Comparison of ENCODE assay signal across 9 mouse cellular contexts in the genomic region with DNA sequence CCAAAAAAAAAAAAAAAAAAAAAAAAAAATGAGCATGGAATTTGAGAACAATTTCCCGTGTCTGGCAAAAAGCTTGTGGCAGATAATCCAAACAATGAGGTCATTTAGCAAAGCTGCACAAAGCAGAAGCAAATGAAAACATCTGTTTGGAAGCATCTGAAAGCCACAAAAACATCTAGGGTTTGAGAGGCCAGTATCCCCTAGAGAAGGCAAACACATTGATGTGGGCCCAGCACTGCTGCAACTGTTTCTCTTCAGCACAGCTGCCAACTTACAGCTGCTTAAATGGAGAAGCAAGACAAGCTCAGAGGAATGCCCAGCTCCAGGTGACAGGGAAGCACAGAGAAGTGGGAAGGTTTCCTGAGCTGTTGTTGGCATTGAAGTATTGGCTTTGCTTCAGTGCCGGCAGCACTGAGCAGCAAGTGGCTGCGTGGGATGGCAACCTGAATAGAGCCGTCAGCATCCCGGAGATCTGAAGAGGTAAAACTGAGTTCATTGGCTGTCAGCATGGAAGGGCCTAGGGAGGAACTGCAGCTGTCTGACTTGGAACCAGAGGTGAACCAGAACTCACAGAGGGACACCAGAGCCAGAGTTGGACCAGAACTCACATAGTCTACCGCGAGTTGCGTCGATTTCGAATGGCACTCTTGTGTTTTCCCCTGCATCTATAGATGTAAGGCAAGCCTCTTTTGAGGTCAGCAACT.
A peak's percentile ranks its signal among the peaks of the same experiment; 100 is the strongest.
DNase-seq lines count a peak whose midpoint lies in the region; ATAC-seq lines count a peak whose summit lies in the region.
"Had no signal": no experiment of that assay in that cellular context is flagged by ENCODE, and none has a peak within 500 bp of the region (broad histone marks: within the 10 kb centered on the region; RNA-seq: fewer than 3 reads in every experiment).

No protein-coding gene starts in this region.

- H3K9me3 ChIP-seq in limb, embryonic 12.5 days = no peaks in the 10 kb centered on the region
- H3K9me3 ChIP-seq in limb, embryonic 10.5 days (replicated peaks) = no peaks in the 10 kb centered on the region
- no peaks in the 10 kb centered on the region for H3K9me3 ChIP-seq in embryonic facial prominence, embryonic 10.5 days

- H3K27me3 ChIP-seq in limb, embryonic 12.5 days = no peaks in the 10 kb centered on the region
- no peaks in the 10 kb centered on the region for H3K27me3 ChIP-seq in limb, embryonic 10.5 days (ENCODE audit: low read depth, poor library complexity, severe bottlenecking)
- H3K27me3 ChIP-seq in embryonic facial prominence, embryonic 10.5 days (replicated peaks; ENCODE audit: low read depth, poor library complexity, severe bottlenecking) = no peaks in the 10 kb centered on the region
- H3K27me3 ChIP-seq: Patski had no signal

- ATAC-seq in limb, embryonic 12.5 days (ENCODE audit: insufficient number of reproducible peaks, insufficient read depth, low FRiP score, low TSS enrichment, low read depth) = peak; percentile 83
- ATAC-seq: Patski had no signal

- no peak overlapping the region for H3K4me2 ChIP-seq in limb, embryonic 12.5 days
- H3K4me2 ChIP-seq: hindbrain, embryonic 14.5 days had no signal

- WGBS in limb, embryonic 12.5 days = 64% methylated on average over 10 of the region's 10 CpGs
- WGBS in limb, embryonic 10.5 days = 76% methylated on average over 10 of the region's 10 CpGs
- 61% methylated on average over 10 of the region's 10 CpGs for WGBS in embryonic facial prominence, embryonic 10.5 days

- H3K27ac ChIP-seq in limb, embryonic 12.5 days = 0 out of 2 replicates have a peak overlapping the region, but pooled peaks have one; percentile 37
- no peak overlapping the region for H3K27ac ChIP-seq in limb, embryonic 10.5 days
- H3K27ac ChIP-seq in embryonic facial prominence, embryonic 10.5 days (replicated peaks) = no peak overlapping the region
- H3K27ac ChIP-seq: hindbrain, embryonic 14.5 days had no signal

- H3K4me1 ChIP-seq in limb, embryonic 12.5 days (replicated peaks) = no peaks in the 10 kb centered on the region
- peaks cover 5% of the 10 kb centered on the region; the same call in 1 of the 2 replicates for H3K4me1 ChIP-seq in limb, embryonic 10.5 days
- H3K4me1 ChIP-seq in embryonic facial prominence, embryonic 10.5 days = peaks cover 12% of the 10 kb centered on the region

- H3K9ac ChIP-seq in limb, embryonic 12.5 days (replicated peaks) = no peak overlapping the region
- H3K9ac ChIP-seq: hindbrain, embryonic 14.5 days had no signal

- no peak overlapping the region for H3K4me3 ChIP-seq in limb, embryonic 12.5 days (replicated peaks)
- H3K4me3 ChIP-seq in limb, embryonic 10.5 days = no peak overlapping the region
- no peak overlapping the region for H3K4me3 ChIP-seq in embryonic facial prominence, embryonic 10.5 days

- H3K36me3 ChIP-seq in limb, embryonic 12.5 days = no peaks in the 10 kb centered on the region
- H3K36me3 ChIP-seq in limb, embryonic 10.5 days = no peaks in the 10 kb centered on the region
- no peaks in the 10 kb centered on the region for H3K36me3 ChIP-seq in embryonic facial prominence, embryonic 10.5 days (replicated peaks)

- no peak for DNase-seq in limb, embryonic 10.5 days (ENCODE audit: low spot score)
- peak; percentile 49 for DNase-seq in embryonic facial prominence, embryonic 10.5 days (ENCODE audit: low spot score)
- DNase-seq in gastrocnemius, postnatal 25 days = peak; percentile 55
- DNase-seq in right cerebral cortex, postnatal 10 days (ENCODE audit: low spot score in 2 of 2) = peak; percentile 43 to 47
- no peak for DNase-seq in thymus, postnatal 4 days
- no peak for DNase-seq in adrenal gland, postnatal 14 days

Comparison
In these comparisons a context has a peak if more than half of its experiments do, and no peak if none do; other contexts are left out.
1. DNase-seq: peak in embryonic facial prominence, embryonic 10.5 days (single experiment), gastrocnemius, postnatal 25 days (single experiment) and right cerebral cortex, postnatal 10 days (2 of 2); none in limb, embryonic 10.5 days (single experiment), thymus, postnatal 4 days (single experiment) and adrenal gland, postnatal 14 days (single experiment).